Mouse (Mus musculus) sigmoid colon, adult 10 weeks (tissue): Measurements from ENCODE around the gene Rpl36a-ps1. TPM values are rescaled to one million over a fixed set of nuclear protein-coding genes. Genes with fewer than 3 reads are reported as not detected.

Experiments
- polyA plus RNA-seq: library from polyadenylated mRNA; stranded (reverse); fragments of 350-450 nt; fragmentation: Illumina TruSeq; extraction: RNeasy Lipid Tissue Mini Kit (QIAGEN cat#74804); gene quantifications from one replicate; pipeline ENCODE4 v1.2.3, GENCODE M21; 2014; ENCODE audit warnings: low read depth, low replicate concordance

The Rpl36a-ps1 gene
- polyA plus RNA-seq: 110 TPM

GRCm38 (mm10) chr14:98994218-98994617, at the start of gene Rpl36a-ps1:
Rpl36a-ps1 (minus strand) TSS chr14:98994318.

Other genes with a start within 250 kb of the Rpl36a-ps1 start
- gene Mzt1, start 51.8 kb upstream of the Rpl36a-ps1 start, polyA plus RNA-seq: 191 TPM
- 16.5 TPM for gene Bora, start 51.9 kb upstream of the Rpl36a-ps1 start, polyA plus RNA-seq
- 34.8 TPM for gene Pibf1, start 105.1 kb upstream of the Rpl36a-ps1 start, polyA plus RNA-seq
- gene Dis3, start 105.5 kb upstream of the Rpl36a-ps1 start, polyA plus RNA-seq: 33.3 TPM